Mouse (Mus musculus): Measurements from ENCODE around the gene Isyna1.

Isyna1 gene

DNA sequence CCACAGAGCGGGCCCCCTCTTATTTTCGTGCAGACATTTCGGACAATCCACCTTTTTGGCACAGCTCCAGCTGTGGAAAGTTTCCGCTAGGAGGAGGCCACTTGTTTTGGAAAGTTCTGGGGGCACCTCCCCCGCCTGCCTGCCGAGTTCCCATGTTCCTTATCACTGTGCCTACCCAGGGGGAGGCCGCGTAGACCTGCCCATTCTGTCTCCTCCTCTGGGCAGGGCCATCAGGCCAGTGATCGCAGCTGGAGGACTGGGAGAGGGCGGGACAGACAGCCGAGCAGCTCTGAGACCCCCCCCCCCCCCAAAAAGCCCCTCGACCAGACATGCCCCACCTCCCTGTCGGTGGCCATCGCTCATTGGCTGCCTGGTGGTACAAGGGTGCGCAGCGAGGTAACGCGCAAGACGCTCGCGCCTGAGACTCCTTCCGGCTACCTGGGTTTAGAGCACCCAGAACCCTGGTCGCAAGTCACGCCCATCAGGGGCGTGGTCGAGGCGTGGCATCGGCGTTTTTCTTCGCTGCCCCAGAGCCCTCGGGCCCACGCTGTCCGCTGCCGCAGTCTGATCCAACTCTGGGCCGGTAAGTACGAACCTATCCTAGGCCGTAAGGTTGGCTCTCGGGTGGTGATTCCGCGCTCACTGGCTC lies at the start of gene Isyna1:
Gene Isyna1, plus strand, starts transcription at position 413 of the 649 bp plus-strand sequence.
- DNase-seq: peak; percentile 94

DNA sequence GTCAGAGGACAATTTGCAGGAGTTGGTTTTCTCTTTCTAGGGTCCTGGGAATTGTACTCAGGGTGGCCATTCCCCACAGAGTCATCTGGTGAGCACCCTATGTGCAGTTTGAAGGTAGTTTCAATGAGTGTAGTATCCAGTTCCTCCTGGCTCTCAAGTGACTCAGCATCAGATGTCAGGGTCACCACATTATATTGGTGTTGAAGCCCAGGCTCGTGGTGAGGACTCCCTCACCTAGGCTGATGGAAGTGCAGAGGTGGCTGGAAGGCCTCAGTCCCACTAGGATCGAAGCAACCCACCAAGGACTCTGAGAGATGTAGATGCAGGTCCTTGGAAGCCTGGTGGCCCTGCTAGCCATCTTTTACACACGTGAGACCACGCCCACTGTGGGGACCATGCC lies 47.8 kb upstream of the Isyna1 start:
- no peak for DNase-seq

GRCm38 (mm10) chr8:70547762-70548161 lies 46.4 kb upstream of the Isyna1 start:
- no peak for DNase-seq

DNA sequence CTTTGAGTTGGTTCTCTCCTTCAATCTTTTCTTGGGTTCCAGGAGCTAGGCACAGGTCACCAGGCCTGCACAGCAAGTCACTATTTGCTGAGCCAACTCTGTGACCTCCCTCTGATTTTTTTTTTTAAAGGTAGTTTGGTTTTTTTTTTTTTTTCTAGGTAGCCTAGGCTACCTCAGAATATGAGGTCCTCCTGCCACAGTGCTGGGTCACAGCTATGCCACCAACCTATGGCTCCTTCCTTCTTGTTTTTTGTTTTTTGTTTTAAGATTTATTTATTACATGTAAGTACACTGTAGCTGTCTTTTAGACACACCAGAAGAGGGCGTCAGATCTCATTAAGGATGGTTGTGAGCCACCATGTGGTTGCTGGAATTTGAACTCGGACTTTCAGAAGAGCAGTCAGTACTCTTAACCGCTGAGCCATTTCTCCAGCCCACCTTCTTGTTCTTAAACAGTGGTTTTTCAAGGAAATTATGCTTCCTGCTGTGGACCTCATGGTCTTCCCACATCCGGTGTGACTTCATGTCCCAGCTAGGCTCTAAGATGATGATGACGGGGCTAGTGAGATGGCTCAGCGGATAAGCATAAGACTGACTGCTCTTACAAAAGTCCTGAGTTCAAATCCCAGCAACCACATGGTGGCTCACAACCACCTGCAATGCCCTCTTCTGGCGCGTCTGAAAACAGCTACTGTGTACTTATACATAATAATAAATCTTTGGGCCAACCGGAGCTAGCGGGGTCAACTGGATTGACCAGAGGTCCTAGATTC lies 44.6 kb upstream of the Isyna1 start:
- DNase-seq: no peak

DNA sequence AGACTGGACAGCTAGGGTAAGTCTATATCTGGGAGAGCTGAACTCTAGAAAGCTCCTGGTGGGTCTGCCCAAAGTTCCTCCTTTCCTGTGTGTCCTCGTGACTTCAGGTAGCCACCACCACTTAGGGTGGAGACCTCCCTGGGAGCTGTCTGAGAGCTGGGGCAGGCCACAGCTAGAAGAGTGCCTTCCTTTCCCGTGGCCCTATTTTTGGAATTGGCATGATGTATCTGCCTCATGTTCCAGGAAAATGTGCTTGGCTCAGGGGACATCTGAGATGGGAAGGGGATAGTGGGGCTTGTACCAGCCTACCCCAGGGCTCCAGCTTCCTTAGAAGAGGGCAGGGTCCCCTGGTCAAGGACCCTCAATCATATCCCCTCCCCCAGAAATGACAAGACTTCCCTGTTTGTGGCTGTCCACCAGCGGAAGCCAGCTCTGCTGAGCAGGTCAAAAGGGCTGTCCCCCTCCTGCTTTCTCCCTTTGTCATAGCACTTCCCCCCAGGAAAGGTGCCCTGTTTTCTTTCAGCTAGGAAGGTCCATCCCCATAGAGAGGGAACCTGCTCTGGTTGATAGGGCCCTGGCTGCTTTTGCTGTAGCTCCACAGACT lies 42.5 kb upstream of the Isyna1 start:
- DNase-seq: no peak

GRCm38 (mm10) chr8:70552836-70553235 lies 41.3 kb upstream of the Isyna1 start:
- no peak for DNase-seq

GRCm38 (mm10) chr8:70553740-70554139 lies 40.4 kb upstream of the Isyna1 start:
- DNase-seq: no peak

DNA sequence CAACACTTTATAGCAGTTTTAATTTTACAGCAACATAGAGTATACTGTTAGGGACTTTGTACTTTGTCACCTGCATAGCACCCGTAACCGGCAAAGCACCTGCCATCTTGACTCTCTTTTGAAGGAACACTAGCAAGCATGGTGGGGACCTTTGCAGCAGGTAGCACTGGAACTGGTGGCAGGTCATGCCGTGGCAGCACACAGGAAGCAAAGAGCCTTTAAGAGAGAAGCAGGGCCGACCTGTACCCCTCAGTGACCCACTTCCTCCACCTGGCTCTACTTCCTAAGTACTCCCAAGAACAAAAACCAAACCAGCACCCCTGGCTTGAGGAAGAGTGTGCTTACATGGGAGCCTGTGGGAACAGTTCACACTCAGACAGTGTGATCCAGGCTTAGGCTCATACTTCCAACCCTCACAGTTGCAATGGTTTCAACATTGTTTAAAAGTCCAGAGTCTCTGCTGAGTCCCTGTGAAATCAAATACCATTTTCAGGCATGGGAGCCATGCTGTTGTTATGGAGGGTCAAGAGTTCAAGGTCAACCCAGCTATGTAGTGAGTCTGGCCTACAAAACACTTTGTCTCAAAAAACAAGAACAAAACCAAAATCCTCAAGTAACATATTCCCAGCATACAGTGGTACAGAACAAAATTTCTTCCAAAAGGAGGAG lies 39.0 kb upstream of the Isyna1 start:
- DNase-seq: no peak

DNA sequence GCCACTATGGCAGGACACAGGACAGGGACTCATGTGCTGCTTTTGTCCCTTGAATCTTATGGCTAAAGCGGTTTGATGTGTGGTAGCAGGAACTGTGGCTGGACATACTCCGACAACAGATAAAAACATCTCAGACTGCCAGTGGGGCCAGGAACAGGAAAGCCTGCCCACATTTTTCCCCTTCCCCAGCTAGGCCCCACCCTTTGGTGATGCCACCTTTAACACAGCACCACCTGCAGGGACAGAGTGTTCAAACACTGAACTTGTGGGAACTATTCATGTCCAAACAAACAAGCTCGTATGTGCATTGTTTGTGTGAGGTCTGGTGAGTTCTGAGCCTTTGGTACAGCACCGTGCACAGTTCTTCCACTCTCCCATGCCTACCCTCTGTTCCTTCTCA lies 35.8 kb upstream of the Isyna1 start:
- DNase-seq: peak; percentile 47

DNA sequence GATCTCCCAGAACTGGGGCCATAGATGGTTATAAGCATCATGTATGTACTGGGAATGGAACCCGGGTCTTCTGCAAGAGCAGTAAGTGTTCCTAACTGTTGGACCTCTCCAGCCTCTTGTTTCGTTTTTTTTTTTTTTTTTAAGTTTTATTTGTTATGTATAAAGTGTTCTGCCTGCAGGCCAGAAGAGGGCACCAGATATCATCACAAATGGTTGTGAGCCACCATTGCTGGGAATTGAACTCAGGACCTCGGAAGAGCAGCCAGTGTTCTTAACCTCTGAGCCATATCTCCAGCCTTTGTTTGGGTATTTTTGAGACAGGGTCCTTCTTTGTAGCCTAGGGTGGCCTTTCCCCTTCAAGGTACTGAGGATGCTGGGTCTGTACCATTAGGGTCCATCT lies 35.2 kb upstream of the Isyna1 start:
- DNase-seq: no peak

DNA sequence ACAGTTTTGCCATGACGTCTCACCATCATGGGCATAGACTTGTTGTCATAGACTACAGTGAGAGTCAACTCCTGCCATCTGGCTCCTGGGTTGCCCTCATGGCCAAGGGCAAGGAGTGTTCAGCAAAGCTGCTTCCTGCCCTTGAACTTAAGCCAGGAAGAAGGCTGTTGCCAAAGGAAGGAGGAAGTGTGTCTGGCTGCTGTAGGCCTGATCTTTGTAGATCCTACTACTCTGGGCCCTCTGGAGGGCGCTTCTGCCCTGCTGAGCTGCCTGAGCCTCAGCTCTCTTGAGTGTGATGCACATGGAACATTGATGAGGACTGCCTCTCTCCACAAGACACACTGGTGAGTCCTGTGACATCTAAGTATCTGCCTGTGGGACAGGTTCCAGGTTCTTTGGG lies 34.1 kb upstream of the Isyna1 start:
- DNase-seq: peak; percentile 38

GRCm38 (mm10) chr8:70560564-70560963 lies 33.6 kb upstream of the Isyna1 start:
- no peak for DNase-seq

GRCm38 (mm10) chr8:70561357-70561756 lies 32.8 kb upstream of the Isyna1 start:
- DNase-seq: no peak

DNA sequence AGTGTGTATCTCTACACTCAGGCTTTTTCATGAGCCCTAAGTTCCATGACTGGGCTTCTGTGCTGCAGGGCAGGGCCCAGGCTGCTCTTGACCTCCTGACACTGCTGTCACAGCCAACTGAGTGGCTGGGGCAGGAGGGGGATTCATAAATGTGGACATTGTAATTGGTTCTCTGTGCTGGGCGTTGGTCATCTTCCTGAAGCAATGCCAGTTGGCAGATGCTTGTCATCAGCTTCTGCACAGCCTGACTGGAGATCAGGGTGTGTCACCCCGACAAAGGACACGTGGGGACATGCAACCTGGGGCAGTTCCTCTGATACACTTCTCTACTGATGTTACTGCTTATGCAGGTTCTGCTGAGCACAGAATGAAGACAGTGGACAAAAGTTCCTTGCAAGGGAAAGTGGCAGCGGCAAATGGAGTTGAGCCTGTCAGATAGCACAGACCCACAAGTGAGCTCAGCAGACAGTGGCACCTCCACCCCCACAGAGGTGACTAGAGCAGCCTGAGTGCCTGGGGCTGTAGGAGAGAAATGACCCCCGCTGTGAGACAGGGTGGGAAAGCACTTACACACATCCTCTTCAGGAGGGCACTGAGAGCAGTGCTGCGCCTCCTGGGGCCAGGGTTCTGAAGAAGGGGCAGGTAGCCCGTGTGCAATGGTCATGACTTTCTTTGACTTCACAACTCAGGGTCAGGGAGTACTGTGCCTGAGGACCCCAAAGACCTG lies 32.2 kb upstream of the Isyna1 start:
- DNase-seq: no peak

DNA sequence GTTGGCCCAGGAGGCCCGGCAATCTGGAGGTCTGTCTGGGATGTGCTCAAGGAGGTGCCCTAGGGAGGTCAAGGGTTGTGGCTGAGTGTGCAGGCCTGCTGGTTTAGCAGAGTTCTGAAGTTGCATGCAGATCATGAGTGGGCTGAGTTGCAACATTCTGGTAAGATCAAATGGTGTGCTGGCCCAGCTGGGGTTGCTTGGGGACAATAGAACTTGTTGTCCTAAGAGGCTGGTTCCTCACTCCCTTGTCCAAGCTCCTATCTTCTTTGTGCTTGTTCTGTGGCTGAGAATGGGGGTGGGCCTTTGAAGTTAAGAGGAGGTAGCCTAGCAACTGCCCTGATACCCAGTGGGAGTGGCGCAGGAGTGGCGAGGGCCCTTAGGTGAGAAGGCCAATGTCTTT lies 31.4 kb upstream of the Isyna1 start:
- DNase-seq: no peak

DNA sequence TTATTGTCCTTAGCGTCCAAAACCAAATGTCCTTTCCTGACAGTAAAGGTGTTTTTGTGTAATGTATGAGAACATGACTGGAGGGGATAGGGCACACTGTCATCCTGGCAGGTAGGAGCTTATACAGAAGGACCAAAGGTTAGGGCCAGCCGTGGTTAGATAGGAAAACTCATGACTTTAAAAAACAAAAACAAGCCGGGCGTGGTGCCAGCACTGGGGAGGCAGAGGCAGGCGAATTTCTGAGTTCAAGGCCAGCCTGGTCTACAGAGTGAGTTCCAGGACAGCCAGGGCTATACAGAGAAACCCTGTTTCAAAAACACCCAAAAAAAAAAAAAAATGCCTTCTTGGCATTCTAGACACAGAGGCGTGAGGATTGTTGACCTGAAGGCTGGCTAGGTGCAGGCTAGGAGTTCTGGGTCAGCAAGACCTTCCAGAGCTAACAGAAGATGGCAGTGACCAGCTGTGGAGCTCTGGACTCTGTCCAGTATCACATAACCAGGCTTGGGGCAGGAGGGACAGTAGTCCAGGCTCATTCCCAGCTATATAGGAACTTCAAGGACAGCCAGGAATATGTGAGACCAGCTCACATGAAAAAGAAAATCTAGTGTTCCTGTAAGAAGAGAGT lies 30.3 kb upstream of the Isyna1 start:
- no peak for DNase-seq

DNA sequence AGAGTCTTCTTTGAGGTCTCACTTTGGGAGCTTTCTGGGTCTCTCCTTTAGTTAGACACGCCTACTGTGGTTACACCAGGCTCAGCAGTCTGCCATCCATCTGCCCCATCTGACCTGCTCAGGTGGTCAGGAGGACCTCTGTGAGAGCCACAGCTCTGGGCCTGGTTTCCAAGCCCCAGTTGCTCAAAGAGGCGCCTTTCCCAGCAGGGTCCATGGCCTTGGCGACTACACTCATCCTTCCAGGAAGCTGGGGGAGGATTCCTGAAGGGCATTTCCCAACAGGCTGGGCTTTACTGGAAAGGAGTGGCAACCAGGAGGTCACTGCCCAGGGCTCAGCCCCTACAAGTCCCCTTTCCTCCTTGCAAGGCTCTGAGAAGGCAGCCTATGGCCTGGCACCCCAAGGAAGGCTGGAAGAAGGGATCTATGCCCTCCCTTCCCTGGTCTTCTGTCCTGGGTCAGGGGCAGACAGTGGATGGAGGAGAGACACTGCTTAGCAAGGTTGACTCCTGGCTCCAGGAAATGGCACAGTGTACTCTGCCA lies 29.4 kb upstream of the Isyna1 start:
- DNase-seq: no peak

- no peak for DNase-seq
These were observed 28.6 kb upstream of the Isyna1 start for GRCm38 (mm10) chr8:70565561-70565960.

DNA sequence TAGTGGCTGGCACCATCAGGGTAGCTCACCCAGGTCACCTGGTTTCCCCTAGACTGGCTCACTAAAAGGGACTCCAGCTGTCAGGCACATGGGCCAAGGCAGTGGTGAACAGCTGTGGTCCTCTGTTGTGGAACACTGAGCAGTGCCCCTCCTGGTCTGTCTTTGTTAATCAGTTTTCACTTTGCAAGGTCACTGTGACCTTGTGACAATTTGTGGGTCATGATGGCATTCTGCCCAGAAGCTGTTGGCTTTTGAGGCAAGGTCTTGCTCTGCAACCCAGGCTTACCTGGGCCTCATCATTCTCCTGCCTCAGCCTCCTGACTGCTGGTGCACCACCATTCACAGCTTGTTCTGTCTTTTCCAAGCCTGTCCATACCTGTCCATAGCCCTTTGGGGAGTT lies 23.8 kb upstream of the Isyna1 start:
- no peak for DNase-seq

DNA sequence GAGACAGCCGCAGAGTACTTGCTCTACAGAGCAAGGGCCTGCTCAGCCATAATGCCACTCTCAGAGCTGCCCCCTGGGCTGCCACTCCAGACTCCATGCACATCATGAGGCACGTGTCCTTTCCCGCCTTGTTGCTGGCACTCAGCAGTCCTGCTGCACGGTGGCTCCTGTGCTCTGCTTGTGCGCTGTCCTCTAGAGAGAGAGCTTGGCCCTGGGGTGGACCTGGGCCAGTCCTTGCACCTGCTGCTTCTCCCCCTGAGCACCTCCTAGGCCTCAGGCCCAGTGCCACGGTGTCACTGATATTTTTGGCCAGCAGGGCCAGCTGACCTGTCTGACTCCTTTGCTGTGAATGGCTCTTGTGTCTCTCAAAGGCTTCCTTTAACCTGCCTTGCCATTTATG lies 23.2 kb upstream of the Isyna1 start:
- DNase-seq: no peak

DNA sequence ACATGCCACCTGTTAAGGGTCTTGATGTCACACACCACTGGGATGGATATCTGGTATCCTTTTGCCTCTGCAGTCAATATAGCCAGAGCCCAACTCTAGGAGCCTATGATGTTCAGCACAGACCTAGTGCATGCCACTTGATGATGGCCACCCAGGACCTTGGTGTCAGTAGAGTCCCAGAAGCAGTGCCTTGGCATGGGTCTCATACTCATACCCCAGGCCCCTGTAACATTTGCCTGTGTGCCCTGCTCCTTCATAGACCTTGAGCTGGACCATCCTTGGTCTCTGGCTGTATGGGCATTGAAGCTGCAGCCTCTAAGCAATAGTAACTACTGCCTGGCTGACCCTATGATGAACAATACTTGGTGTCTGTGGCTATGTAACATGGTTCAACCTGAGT lies 19.9 kb upstream of the Isyna1 start:
- no peak for DNase-seq

DNA sequence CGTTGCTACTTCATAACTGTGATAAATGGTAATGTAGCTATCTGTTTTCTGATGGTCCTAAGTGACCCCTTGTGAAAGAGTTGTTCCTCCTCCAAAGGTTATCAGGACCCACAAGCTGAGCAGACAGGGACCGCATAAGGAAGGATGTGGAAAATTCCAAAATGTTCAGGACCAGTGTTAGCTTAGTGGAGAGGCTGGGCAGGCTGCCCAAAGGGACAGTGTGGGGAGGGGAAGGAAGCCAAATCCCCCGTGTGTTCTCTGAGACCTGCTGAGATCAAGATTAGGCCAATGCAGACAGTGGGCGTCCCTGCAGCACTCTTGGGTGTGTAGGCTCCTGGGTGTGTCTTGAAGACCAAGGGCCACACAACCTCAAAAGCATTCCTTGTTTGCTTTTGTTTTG lies 19.3 kb upstream of the Isyna1 start:
- no peak for DNase-seq

Measured in liver (tissue).